Mouse (Mus musculus) lung, postnatal 10 days (tissue): ENCODE results near the gene Hsd17b13.

Experiments used
- DNase-seq: peaks from one replicate; pipeline ENCODE4 v3.0.0; 2021

The Hsd17b13 gene

DNA sequence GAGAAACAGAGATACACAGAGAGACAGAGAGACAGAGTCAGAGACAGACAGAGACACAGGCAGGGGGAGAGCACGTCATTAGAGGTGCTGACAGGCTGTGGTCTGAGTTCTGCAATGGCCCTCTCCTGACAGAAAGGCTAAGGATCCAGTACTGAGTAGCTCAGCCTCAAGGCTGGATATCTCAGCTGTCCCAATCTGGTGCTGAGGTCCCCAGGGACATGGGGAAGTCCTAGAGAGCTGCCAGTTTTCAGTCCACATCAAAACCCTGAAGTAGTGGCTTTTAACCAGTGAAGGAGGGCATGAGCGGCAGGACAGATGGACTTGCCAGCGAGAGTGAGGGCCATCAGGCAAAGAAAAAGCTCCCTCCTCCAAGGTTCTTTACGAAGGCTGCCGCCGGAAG lies 54.1 kb downstream of the Hsd17b13 start:
- DNase-seq = no peak

DNA sequence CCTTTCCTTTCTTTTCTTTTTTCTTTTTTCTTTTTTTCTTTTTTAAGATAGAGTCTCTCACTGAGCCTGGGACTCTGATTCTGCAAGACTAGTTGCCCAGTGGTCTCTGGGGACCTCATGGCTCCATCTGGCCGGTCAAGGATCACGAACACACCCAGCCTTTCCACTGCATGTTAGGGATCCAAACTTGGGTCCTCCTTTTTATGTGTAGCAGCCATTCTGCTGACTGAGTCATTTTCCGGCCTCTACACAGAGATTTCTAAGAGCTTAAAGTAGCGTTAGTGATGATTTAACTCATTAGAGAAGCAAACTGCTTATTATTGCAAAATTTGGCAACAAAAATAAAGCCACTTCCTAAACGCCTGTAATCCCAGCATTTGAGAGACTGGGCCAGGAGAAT lies 54.8 kb downstream of the Hsd17b13 start:
- DNase-seq = no peak

DNA sequence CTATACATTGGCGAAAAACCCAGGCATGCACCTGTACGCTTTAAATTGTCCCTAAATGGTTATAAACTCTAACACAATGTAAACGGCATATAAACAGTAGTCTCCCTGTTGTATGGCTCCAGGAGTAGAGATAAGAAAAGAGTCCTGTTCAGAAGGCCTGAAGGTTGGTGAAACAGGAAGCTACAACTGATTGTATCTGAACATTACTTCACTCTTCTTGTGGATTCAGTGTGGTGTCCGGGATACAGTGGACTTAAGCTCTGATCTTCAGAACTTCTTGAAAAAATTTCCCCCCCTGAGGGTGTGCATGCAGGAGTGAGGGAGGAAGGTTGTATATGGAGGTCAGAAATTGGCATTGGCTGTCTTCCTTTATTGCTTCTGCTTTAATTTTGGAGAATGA lies 57.7 kb downstream of the Hsd17b13 start:
- no peak for DNase-seq

DNA sequence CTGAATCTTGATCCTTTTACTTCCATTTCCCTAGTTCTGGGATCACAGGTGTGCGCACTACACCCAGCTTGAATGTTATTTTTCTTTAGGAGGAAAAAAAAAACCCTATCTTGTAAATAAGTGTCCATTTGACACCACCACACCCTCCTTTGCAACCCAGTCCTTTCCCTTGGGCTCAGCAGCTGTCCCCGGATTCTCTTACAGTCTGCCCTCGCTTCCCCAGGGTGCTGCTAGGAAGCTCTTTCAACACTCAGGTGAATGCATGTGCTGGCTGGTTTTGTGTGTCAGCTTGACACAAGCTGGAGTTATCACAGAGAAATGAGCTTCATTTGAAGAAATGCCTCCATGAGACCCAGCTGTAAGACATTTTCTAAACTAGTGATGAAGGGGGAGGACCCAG lies 59.0 kb downstream of the Hsd17b13 start:
- DNase-seq = no peak

DNA sequence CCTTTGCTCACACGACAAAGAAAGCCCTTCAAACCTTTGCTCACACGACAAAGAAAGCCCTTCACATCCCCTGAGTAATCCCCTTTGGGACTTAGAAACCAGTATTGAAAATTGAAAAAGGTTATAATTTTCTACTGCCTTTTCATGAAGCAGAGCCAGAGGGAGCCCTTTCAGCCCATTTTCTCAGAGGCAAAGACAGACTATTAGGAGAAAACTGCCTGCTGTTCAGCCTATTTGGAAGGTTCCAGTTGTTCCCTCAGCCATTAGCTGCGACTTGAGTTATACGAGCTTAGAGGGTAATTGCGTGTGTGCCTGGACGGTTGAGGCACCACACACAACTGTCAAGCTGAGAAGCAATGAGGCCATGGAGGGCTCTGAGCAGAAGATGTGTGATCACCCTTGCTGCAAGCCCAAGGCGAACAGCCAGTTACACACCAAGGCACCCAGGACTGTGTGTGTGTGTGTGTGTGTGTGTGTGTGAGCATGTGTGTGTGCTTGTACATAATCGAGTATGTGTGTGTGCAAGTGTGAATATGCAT lies 59.8 kb downstream of the Hsd17b13 start:
- DNase-seq = no peak

DNA sequence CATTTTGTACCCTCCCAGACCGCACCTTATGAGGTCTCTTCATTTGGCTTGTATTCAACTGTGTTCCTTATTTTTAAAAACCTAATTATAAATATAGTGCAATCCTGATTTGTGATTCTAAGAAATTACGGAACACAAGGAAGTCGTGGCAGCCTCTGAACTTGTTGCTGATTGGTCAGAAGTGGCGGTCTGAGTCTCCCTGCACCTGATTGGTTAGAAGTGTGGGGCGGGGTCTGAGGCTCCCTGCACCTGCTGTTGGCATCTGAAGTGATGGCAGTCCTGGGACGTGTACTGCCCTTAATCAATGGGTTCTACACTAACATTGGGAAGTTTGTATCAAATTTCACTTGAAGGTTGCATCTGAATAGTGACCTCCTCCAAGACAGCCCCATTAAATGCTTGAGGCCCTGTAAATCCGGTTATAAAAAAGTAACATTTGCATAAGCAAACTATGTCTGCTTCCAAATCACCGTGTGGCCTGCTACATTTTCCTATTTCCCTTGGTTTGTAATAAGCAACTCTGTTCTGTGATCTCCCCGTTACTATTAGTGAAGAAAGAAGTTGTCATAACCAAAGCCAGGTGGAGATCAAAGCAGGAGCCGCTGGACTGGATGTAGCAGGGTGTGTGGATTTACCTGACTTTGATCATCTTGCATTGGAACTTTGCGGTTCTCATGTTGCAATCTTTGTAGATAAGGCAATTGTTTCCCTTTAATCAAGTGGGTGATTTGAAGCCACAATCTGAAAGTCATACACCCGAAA lies 60.4 kb downstream of the Hsd17b13 start:
- no peak for DNase-seq

DNA sequence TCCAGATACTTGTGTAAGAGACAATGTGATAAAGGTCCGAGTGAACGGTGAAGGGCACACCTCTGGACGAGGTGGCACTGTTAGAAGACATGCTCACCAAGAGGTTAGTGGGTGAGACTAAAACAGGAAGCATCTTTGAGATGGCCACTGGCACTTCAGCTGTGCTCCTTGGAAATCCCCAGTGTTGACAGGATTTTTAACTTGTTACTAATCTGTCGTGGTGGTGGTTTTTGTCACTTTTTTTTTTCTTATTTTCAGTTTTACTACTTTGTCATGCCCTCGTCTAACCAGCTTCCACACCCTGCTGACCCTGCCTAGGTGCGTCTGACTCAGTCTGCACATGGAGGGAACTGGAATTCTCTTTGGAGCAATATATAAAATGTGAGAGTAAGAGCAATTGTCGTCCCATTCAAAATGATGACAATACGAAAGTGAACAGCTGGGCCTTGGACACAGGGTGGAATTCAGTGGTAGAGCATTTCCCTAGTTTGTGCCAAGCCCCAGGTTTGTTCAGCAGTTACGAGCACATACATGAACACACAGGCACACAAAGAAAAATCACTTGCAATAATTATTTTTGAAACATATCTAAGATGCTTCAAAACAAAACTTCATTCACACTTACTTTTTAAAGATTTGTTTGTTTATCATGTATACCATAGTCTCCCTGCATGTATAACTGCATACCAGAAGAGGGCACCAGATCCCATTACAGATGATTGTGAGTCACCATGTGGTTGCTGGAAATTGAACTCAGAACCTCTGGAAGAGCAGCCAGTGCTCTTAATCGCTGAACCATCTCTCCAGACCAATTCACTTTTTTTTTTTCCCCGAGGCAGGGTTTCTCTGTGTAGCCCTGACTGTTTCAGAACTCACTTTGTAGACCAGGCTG lies 62.6 kb downstream of the Hsd17b13 start:
- DNase-seq = no peak

DNA sequence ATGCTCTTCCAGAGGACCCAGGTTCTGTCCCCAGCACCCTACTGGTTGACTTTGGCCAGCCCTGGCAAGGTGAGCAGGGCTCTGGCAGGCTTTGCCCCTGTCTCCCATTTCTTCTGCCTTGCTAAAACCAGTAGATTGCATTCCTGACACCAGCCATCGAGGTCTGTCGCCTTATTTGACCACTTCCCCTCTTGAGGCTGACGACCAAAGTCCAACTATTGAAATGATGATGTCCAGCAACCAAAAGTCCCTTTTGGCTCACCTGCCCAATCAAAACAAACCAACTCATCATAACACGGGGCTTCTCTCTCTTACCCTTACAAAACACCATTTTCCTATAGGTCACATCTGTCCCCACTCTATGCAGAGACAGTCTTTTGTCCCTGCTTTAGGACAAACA lies 64.1 kb downstream of the Hsd17b13 start:
- DNase-seq = no peak

DNA sequence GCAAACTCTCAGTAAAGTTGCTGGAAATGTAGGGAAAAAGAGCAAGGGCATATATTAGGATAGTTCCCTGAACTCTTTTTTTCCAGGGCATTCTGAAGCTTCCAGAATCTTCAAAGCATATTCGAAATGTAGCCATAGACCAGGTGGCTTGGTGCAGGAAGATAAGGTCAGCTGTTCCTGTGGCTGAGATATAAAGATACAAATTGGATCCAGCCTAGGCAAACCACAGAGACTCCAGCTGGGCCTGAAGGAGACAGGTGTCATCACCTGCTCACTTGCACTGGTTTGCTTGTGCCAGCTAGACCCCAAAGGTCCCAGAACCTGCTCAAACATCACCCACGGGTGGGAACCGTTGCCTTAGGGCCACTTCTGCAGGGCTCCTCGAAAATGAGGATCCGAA lies 65.7 kb downstream of the Hsd17b13 start:
- DNase-seq = no peak

DNA sequence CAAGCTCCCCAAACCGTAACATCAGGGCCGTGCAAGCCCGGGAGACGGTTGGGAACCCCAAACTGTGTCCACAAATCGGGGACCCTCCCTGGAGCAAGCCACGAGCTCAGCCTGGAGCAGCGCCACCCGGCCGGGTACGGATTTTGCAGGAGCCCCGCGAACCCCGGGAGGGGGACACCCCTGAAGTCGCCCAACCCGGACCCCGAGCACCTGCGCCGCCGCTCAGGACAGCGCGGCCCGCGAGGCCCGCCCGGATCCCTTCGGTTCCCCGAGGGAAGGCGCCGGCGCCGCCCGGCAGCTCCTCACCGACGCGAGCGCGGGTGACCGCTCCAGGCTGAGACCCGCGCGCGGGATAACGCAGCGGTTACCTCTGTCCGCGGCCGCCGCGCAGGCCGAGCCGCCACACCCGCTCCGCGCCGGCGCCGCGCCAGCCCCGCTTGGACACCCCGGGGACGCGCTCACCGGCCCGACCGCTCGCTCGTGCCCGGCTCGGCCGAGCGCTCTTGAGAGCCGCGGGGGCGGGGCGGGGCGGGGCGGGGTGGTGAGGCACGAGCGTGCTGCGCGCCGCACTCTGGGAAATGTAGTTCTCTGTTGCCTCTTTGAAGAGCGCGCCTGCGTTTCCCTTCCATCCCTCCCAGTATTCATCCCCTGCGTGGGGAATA lies 66.3 kb downstream of the Hsd17b13 start, which contains the start of gene Klhl8:
Gene Klhl8, minus strand, starts transcription at position 512 of the 662 bp plus-strand sequence.
- peak; percentile 89 for DNase-seq

DNA sequence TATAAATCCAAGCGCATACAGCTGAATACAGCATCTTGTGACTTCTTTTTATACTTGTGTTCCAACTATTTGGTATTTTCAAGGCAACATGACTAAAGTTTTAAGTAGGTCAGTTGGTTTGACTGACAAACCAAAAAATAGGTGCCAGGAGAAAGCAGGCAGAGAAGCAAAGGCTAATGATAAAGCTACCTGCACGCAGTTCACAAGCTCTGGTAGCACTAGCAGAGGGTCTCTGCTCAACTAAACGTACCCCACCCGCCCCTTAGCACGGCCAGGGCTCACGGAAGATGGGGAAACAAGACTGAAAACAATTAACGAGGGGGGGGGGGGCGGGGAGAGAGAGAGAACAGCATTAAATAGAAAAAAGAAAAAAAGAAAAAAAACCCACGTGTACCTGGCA lies 67.1 kb downstream of the Hsd17b13 start:
- no peak for DNase-seq

DNA sequence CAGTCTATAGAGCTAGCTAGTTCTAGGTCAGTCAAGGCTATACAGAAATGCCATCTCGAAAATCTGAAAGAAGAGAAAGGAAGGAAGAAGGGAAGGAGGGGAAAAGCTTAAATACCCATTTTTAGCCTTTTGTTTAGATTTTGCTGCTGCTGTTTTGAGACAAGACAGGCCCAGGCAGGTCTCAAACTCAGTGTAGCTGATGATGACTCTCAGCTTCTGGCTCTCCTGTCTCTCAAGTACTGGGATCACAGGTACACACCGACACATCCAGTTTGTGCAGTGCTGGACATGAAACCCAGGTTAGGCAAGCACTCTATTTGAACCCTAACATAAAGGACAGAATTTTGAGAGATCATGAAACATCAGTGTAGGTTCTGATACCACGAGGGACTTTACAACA lies 67.7 kb downstream of the Hsd17b13 start:
- no peak for DNase-seq

DNA sequence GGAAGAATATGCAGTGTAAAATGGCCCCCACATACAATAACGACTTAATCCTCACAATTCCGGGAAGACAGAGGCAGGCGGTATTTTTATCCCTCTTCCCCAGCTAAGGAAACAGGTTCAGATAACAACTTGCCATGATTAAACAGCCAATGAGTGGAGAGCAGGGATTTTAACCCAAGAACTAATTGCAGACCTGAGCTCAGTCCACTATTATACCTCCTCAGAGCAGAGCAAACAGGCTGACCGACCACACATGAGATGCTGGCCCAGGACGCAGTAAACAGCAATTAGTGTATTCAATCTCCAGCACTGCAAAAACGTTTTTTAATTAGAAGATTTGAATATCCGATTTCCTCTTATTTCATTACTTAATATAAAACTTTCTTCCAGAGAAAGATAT lies 68.4 kb downstream of the Hsd17b13 start:
- no peak for DNase-seq

DNA sequence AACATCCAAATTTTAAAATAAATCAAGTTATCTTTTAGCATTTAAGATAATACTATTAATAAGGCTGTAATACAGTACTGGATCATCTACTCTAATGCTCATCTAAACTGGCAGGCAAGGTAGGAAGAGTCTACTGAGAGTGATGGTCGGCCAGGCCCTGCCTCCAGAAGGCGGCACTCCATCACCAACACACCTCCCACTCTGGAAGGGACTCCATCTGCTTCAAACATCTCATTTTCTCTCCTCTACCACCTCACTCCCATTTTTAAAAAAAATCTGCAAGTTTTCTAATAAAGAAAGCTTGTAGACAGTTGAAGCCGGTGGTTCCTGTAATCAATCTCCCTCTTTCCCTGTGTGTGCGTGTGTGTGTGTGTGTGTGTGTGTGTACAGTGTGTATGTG lies 69.4 kb downstream of the Hsd17b13 start:
- no peak for DNase-seq

DNA sequence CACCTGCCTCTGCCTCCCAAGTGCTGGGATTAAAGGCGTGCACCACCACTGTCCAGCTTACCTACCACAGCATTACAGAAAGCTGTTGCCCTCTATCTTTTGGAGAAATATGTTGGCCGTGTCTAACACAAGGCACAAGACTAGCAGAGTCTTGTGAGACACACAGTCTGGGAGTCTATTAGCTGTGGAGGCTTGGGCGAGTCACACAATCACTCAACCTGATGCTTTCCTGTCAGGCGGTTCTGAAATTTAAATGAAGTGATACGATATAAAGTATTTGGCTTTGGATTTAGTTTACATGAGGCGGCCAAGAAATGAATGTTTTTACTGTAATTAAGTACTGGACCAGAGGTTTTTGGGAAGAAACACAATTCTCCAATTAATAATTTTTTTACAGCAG lies 71.0 kb downstream of the Hsd17b13 start:
- DNase-seq = peak; percentile 53
